Mouse (Mus musculus) MEL (cell line): ENCODE data around the gene Cyfip1.

ENCODE experiments used
- CTCF ChIP-seq, 3 experiments: IDR thresholded peaks in 2 of 3; conservative IDR thresholded peaks in 1 of 3; 2 replicates each; pipeline ENCODE4 v1.5.1; 2011 to 2012; ENCODE audit warnings: low read length in 3 of 3, low read depth in 2 of 3, mild to moderate bottlenecking in 2 of 3, improper control_type of control experiment in 1 of 3, inconsistent platforms in 1 of 3, mixed read lengths in 1 of 3, moderate library complexity in 1 of 3; ENCODE audit not compliant: control insufficient read depth in 1 of 3, insufficient read depth in 1 of 3, poor library complexity in 1 of 3, severe bottlenecking in 1 of 3
- EP300 ChIP-seq, 2 experiments: IDR thresholded peaks; 2 replicates each; pipeline ENCODE4 v1.6.1; 2011; ENCODE audit warnings: improper control_type of control experiment in 2 of 2, low read length in 2 of 2, low read depth in 1 of 2, mild to moderate bottlenecking in 1 of 2
- KAT2A ChIP-seq: conservative IDR thresholded peaks from 2 replicates; pipeline ENCODE4 v1.6.1; 2012; ENCODE audit warnings: low read depth, low read length, improper control_type of control experiment, inconsistent platforms
- NRF1 ChIP-seq: IDR thresholded peaks from 2 replicates; pipeline ENCODE4 v1.6.1; 2014; ENCODE audit warnings: low read depth, mild to moderate bottlenecking, inconsistent platforms, low read length, improper control_type of control experiment, moderate library complexity; ENCODE audit not compliant: poor library complexity, insufficient read depth, severe bottlenecking
- SIN3A ChIP-seq: IDR thresholded peaks from 2 replicates; pipeline ENCODE4 v1.6.1; 2012; ENCODE audit warnings: low read length, improper control_type of control experiment, inconsistent platforms

- TF ChIP-seq CTCF (IDR thresholded peaks at IDR 0.05 in 2 of 3, conservative IDR thresholded peaks at IDR 0.05 in 1 of 3; ENCODE audit: control insufficient read depth in 1 of 3, insufficient read depth in 1 of 3, low read depth in 2 of 3, low read length in 3 of 3, poor library complexity in 1 of 3, severe bottlenecking in 1 of 3) (no peak), SIN3A (no peak), EP300 (IDR thresholded peaks at IDR 0.05; ENCODE audit: low read depth in 1 of 2, low read length in 2 of 2) (no peak), NRF1 (no peak), KAT2A (no peak)
Observed at GRCm38 (mm10) chr7:55846606-55847312, 5.2 kb downstream of the Cyfip1 start.
